Mouse (Mus musculus): ENCODE results near the gene 1700025F22Rik. TPM values are rescaled to one million over a fixed set of nuclear protein-coding genes. Genes with fewer than 3 reads are reported as not detected.

Gene 1700025F22Rik
- total RNA-seq (2023): not detected in 2 replicates

DNA sequence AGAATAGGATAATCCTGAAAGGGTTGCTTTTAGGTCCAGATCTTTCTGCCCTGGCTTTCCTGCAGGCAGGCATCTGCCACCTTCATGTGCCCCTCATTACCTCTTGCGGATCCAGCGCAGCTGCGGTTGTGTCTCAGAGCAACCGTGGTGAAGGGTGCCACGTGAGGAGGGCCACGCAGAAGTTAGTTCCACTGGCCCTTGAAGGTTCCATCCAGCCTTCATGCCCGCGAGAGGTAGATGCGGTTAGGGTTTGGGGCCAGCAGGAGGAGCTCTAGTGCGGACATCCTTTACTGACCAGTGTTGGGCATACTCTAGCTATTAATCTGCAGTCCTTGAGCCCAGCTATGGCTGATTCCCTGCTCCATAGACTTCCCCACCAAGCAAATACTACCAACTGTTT, at the start of gene 1700025F22Rik:
Gene 1700025F22Rik, minus strand, starts transcription at position 149 of the 400 bp plus-strand sequence.

DNA sequence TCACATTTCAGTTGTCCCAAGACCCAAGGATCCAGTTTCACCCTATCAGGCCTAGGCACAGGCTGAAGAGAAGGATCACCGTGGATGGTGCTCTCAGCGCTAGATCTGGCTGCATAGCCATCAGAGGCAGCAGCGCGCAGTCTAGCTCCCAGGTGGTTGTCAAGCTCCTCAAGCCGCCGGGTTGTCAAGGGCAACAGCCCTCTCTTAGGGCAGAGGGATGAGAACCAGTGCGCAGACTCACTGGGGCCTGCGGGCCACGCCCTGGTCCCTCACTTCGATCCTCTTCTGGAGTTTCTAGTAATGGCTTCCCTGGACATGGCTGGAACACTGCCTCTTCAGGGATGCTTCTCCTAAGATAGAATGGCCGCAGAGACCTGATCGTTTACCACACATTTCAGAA, 31.4 kb upstream of the 1700025F22Rik start, which contains the start of gene Ms4a13:
Gene Ms4a13, minus strand, starts transcription at position 192 of the 400 bp plus-strand sequence.

DNA sequence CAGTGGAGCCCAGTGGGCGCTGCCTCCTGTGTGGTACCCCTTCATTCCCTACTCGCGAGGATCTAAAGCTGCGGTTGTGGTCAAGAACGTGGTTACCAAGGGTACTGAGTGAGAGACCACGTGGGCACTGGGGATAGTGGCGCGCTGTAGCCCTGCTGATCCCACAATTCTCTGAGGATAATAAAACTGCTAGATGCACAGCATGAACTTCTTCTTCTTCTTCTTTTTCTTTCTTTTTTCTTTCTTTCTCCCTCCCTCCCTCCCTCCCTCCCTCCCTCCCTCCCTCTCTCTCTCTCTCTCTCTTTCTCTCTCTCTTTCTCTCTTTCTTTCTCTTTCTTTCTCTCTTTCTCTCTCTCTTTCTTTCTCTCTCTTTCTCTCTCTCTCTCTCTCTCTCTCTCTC, 34.3 kb downstream of the 1700025F22Rik start, which contains the start of gene 1700017D01Rik:
Gene 1700017D01Rik, minus strand, starts transcription at position 101 of the 400 bp plus-strand sequence.

Other genes starting within 250 kb of the 1700025F22Rik start
- not detected in 2 replicates for gene Zp1, start 244.7 kb downstream of the 1700025F22Rik start, total RNA-seq (2023)
- gene Ptgdr2, start 228.2 kb downstream of the 1700025F22Rik start, total RNA-seq (2023): not detected in 2 replicates
- 14.6 and 18.1 TPM in 2 replicates for gene Ccdc86, start 216.1 kb downstream of the 1700025F22Rik start, total RNA-seq (2023)
- gene Ms4a10, start 190.7 kb downstream of the 1700025F22Rik start, total RNA-seq (2023): not detected in 2 replicates
- not detected in 2 replicates for gene Ms4a15, start 172.1 kb downstream of the 1700025F22Rik start, total RNA-seq (2023)
- not detected in 2 replicates for gene Ms4a18, start 147.3 kb downstream of the 1700025F22Rik start, total RNA-seq (2023)
- gene Ms4a8a, start 84.2 kb downstream of the 1700025F22Rik start, total RNA-seq (2023): 20.2 and 28.3 TPM in 2 replicates
- gene 1700017D01Rik, start 34.4 kb downstream of the 1700025F22Rik start, total RNA-seq (2023): not detected in 2 replicates
- not detected in 2 replicates for gene Ms4a13, start 31.4 kb upstream of the 1700025F22Rik start, total RNA-seq (2023)
- gene Ms4a12, start 67.1 kb upstream of the 1700025F22Rik start, total RNA-seq (2023): not detected in 2 replicates
- gene Ms4a1, start 100.9 kb upstream of the 1700025F22Rik start, total RNA-seq (2023): 0.86 and 0.95 TPM in 2 replicates
- gene Ms4a5, start 118.6 kb upstream of the 1700025F22Rik start, total RNA-seq (2023): not detected in 2 replicates
- not detected in 2 replicates for gene Ms4a14, start 149.1 kb upstream of the 1700025F22Rik start, total RNA-seq (2023)
- 0.25 TPM in 1 of 2 replicates, not detected in the other for gene Ms4a7, start 170.8 kb upstream of the 1700025F22Rik start, total RNA-seq (2023)
- gene Ms4a4a, start 210.2 kb upstream of the 1700025F22Rik start, total RNA-seq (2023): 8.6 and 9.1 TPM in 2 replicates
- 26.6 and 27.6 TPM in 2 replicates for gene Ms4a4c, start 239.4 kb upstream of the 1700025F22Rik start, total RNA-seq (2023)